Mouse (Mus musculus): ENCODE data around the gene Phf13.

Gene Phf13

DNA sequence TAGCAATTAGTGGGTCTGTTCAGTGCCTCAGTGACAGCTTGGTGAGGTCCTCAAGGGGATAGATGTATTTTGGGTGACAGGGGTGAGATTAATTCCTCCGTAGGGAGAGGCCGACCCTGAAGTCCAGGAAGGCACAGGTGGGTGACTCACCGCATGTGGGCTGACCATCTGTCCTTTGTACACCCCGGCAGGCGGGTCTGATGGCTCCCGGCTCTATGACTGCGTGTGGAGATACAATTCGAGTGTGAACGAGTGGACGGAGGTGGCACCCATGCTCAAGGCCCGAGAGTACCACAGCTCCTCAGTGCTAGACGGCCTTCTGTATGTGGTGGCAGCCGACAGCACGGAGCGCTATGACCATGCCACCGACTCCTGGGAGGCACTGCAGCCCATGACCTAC, 16.1 kb upstream of the Phf13 start:
- DNase-seq: no peak

DNA sequence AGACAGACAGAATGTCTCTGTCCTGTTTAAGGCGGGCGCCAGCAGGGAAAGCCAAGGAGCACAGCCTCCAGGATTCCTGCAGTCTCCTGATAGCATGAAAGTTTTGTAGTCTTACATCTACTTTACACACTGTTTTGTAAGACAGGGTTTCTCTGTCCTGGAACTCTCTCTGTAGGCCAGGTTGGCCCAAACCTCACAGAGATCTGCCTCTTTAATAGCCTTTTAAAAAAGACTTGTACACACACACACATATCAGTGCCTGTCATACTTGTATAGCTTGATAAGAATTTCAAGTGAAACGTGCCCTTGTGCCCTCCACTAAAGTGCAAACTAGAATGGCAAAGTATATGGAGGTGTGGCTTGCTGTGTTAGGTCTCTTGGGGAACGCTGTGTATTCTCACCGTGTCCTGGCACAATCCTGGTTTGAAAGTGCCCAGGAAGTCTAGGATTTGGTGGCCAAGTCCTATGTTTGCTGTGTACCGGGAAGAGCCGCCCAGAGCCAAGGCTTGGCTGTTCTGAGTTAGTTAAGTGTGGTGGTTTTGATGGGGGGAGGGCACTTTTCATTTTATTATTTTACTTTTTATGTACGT, 15.2 kb upstream of the Phf13 start:
- DNase-seq: no peak

DNA sequence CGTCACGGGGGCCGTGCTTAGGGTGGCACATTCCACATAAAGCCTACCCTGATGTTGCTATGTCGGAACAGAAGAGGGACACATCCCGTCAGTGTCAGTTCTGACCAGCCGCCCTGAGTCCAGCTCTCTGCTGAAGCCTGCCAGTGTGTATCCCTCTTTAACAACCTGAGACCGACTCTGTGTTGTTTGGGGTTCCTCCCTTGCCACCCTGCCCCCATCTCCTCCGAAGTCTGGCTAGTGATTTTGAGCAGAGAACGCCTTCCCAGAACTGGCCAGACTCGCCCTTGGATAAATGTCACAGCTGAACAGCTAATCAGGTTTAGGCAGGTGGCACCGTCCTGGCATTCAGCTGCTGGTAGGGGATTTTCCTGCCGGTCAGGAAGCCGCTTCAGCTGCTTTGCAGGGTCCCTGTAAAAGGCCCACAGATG, 14.7 kb upstream of the Phf13 start:
- DNase-seq: no peak

DNA sequence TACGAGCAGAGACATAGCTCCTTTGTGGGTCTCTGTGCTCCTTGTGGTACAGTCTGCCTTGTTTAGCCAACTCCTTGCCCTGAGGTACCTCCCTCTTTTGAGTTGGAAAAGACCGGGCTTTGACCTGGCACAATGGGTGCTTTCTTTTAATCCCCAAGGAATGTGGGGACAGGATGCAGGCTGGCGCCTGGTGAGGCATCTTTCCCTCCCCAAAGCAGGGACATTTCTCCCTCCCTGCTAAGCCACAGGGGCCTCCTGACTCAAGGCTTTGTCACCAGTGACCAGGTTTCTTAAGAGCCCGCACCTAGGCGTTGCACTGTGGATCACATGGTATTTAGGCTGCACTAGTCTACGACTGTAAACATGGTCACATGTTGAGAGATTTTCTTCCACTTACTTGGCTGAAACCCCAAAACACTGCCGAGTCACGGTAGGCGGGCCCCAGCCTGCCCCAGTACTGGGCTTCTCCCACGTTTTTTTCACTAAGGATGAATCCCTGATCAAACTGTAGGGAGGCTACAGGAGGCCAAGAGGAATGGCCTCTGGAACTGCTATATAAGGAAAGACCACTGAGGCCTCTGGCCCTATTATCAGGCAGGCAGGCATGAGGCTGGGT, 14.1 kb upstream of the Phf13 start:
- peak; percentile 38 for DNase-seq

DNA sequence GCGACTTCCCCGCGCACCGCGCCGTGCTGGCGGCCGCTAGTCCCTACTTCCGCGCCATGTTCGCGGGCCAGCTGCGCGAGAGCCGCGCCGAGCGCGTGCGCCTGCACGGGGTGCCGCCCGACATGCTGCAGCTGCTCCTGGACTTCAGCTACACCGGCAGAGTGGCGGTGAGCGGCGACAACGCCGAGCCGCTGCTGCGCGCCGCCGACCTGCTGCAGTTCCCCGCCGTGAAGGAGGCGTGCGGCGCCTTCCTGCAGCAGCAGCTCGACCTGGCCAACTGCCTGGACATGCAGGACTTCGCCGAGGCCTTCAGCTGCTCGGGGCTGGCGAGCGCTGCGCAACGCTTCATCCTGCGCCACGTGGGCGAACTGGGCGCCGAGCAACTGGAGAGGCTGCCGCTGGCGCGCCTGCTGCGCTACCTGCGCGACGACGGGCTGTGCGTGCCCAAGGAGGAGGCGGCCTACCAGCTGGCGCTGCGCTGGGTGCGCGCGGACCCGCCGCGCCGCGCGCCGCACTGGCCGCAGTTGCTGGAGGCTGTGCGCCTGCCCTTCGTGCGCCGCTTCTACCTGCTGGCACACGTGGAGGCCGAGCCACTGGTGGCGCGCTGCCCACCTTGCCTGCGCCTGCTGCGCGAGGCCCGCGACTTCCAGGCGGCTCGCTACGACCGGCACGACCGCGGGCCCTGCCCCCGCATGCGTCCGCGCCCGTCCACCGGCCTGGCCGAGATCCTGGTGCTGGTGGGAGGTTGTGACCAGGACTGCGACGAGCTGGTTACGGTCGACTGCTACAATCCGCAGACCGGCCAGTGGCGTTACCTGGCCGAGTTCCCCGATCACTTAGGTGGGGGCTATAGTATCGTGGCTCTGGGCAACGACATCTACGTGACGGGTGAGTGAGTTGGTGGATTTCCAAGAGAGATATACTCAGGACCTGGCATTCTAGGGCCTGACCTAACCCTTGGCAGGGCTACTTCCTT, 13.3 kb upstream of the Phf13 start:
- DNase-seq: peak; percentile 80

- DNase-seq: peak; percentile 95
Measured at GRCm38 (mm10) chr4:152008622-152009075, 12.6 kb upstream of the Phf13 start, which contains the start of gene Klhl21. TSS of gene Klhl21 (plus strand) at chr4:152008803.

DNA sequence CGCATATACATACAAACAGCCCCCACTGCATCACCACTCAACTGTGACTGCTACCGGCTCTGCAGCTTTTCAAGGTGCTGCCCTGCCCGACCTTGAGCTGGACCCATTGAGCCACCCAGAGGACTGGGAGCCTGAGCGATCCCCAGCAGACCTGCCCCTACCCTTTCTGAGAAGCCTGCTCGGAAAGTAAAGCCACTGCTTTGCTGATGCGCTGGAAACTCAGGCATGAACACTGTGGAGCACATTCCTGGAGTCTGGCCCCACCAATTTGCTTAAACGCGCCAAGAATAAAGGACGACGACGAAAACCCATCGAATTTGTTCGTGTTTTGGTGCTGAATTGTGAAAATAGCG, 12.1 kb upstream of the Phf13 start:
- no peak for DNase-seq

DNA sequence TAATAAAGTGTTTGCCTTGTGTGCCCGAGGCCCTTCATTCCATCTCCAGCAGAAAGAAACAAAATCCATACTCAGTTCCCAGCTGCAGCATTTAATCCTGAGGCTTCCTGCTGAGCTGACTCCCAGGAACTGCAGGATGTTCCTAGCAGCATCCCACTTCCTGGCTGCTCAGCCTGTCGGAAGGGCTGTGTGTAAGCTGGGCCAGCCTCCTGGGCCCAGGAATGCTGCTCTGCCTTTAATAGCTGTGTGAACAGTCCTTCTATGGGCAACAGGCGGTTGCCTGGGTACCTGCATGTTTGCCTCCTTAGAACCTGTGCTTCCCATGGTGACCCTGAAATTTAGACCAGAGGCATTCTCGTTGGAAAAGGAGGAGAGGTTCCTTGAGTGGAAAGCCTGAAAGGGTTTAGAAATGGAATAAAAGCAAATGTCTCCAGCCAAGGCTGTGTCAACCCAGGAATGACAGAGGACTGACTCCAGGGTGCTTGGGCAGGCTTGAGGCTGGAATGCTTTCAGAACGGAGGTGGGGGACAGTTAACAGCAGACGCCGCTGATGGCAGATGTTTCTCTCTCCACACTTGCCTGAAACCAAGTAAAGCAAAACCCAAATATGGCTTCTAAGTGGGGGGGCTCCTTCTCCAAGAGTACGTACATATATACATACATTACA, 11.6 kb upstream of the Phf13 start:
- no peak for DNase-seq

DNA sequence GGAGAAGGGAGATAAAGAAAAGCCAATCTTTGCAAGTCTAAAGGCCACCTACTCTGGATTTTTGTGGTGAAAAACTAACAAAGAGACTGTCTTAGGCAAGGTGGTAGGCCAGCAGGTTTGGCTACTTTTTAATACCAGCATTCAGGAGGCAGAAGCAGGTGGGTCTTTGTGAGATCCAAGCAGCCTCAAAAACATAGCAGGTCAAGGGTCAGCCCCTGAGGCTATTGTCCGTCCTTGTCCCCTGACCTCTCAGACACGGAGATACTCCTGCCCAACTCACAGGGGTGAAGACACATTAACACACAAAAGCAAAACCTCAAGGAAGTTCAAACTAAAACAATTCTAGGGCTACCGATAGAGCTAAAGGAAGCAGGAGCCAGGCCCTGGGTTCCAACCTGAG, 10.8 kb upstream of the Phf13 start:
- no peak for DNase-seq

- DNase-seq: no peak
Measured at GRCm38 (mm10) chr4:152006137-152006536, 10.1 kb upstream of the Phf13 start.

- DNase-seq: no peak
Measured at GRCm38 (mm10) chr4:152002063-152002462, 6.0 kb upstream of the Phf13 start.

DNA sequence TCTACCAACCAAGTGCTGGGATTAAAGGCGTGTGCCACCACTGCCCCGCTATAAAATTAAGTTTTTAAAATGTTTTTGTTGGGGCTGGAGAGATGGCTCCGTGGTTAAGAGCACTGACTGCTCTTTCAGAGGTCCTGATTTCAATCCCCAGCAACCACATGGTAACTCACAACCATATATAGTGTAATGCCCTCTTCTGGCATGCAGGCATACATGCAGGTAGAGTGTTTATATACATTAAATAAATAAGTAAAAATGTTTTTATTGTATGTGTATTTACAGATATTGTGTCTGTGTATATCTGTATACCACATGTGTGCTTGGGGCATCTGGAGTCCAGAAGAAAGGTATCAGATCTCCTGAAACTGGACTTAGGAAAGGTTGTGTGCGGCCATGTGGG, 5.3 kb upstream of the Phf13 start:
- no peak for DNase-seq

DNA sequence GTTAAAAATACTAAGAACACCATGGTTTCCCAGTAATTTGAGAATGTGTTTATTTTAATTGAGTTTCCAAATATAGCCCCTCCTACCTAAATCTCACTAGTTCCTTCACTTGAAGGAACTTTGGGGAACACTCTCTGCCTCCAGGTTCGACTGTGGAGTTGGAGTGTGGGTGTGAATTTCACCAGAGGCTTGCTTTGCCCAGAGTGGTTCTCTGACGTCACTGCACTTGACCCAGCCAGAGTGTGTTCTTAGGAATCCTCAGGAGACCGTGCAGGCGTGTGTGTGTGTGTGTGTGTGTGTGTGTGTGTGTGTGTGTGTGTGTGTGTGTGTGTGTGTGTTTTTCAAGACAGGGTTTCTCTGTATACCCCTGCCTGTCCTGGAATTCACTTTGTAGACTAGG, 4.8 kb upstream of the Phf13 start:
- DNase-seq: no peak

DNA sequence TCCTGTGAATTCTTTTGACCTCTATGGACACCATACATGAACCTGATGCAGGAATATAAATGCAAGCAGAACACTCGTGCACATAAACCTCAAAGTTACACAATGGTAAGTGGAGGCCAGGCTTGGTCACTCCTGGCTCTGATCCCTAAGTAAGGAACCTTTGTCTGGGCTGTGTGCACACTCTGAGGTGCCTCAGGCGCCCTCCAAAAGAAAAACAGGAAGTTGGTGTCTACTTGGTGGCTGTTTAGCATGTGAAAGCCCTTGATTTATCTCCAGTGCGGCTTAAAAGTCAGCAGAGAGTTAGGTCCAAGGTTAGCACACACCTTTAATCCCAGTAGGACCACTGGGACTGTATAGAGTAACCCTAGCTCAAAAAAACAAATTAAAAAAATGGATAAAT, 3.4 kb upstream of the Phf13 start:
- DNase-seq: no peak

- no peak for DNase-seq
Measured at GRCm38 (mm10) chr4:151997701-151998100, 1.6 kb upstream of the Phf13 start.

DNA sequence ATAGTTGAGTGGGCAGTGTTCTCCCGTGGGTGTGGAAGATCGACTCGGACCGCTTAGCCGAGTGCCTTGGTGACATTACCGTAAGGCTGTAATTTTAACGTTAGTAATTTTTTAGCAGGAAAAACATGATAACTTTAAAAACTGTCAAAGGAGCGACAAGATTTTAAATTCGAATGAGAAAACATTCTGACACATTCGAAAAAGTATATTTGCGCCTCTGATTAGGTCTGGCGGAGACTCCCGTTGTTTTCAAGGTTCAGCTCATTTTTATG, 829 bp upstream of the Phf13 start:
- no peak for DNase-seq

DNA sequence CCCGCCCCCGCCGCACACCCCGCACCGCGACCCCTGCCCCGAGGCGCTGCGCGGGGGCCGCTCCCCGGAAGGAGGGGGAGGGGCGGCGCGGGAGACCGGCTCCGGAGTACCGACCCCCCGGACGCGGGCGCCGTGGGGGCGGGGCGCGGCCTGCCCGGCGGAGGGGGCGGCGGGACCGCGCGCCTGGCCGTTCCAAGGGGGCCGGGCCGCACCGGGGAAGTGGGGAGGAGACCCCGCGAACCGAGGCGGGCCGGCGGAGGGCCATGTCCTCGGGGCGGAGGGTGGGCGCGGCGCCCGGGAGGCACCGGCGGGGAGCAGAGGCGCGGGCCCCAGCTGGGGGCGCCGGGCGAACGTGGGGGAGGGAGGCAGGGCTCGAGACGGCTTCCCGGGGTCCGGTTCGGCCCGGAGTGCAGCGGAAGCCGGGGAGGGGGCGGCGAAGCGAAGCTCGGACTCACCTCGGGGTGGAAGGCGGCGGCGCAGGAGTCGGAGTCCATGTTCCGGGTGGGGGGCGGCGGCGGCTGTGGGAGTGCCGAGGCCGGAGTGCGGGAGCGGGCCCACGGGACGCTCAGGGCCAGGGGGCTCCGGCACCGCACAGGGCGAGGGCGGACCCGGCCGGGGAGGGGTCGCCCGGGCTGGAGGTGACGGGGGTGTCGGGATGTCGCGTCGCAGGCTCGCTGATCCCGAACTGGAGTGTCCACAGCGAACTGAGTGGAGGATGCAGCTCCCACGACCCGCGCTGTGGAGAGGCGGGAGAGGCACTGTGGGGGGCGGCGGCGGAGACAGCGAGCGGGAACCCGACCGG, 486 bp downstream of the Phf13 start:
- no peak for DNase-seq

DNA sequence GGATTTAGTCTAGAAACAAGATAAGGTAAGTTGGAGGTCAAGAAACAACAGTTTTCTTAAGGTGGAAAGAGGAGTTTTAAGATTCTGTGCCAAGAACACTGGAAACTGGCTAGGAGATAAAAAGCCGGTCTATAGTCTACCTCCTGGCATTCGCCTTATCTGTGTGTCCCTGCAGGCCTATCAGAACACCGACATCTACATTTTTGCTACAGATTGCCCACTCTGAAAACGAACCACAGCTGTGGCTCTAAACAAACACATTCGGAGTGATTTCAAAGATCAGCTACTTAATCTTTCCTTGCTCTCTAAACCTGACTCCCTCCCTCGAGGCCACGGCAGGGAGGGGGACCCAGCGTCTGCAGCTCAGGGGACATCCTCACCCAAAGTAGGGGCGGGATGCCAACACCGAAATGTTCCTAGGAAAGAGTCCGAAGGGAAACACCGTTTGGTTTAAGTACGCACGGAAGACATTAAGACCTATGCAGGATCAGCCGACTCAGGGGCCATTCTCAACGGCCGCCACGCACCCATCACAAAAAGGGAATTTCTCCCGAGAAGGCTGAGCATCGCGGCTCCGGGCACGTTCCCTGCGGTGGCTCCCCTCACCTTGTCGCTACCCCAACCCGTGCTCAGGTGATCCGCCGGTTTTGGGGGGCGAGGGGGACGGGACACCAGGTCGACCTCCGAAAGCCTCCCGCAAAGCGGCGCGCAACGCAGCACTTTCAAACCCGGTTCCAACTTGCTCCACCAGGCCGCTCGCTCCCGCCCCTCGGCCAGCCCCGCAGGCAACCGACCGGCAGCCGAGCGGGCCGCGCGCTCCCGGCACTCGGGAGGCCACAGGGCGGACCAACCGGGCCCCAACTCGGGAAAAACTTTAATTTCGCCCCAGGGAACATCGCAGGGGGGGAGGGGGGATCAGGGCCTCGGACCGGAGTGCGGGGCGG, 1.6 kb downstream of the Phf13 start:
- no peak for DNase-seq

DNA sequence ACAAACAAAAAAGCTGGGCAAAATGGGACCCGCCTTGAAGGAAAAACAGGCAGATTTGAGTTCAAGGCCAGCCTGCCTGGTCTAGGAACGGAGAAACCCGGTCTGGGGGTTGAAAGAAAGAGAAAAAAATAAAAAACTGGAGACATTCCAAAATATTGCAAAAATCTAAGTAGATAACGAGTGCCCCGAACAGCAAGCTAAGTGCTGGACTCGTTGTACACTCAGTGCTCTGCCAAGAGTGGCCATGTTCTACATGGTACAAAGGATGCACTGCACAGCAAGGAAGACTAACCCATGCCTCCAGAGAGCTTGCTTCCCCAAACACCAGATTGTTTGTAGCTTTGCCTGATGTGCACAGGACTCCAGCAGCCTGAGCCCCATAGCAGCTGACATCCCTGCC, 3.0 kb downstream of the Phf13 start:
- no peak for DNase-seq

DNA sequence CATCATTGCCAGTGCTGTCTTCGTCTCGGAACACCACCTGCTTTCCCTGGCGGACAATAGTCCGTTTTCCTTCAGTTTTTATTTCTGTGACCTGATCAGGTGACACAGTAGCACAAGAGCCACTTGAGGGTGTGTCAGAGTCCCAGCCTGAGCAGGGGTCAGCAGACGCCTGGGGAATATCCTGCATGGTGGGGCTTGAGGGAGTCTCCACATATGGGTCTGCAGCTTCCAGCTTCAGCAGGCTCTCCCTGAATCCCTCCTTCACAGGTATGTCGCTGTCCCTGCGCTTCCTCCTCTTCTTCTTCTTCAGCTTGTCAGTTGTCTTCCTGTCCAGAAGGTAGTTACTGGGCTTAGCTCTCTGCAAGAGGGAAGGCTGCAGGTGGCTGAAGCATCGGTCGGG, 4.0 kb downstream of the Phf13 start:
- DNase-seq: no peak

DNA sequence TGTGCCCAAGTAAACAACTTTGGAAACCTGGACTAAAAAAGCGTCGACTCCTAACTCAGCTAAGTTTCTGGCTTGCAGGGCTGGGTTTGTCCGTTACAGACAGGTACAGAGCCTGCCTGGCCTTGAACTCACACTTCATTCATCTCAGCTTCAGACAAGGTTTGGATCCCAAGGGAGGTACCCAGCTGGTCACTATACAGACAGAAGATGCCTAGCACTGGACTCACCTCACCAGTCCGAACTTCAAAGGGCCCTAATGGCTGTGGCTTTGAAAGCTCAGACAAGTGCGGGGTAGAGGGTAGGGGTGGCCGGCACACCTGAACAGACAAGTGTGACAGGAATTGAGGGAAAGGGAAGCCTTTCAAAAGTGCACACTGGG, 7.0 kb downstream of the Phf13 start:
- no peak for DNase-seq

All from layer of hippocampus, adult 9-11 months (tissue).